Mouse (Mus musculus) adrenal gland, postnatal 14 days (tissue): ENCODE results near the gene 3110009E18Rik. TPM values are rescaled to one million over a fixed set of nuclear protein-coding genes. Genes with fewer than 3 reads are reported as not detected.

Experiments
- DNase-seq: peaks from one replicate; pipeline ENCODE4 v3.0.0; 2021; ENCODE audit warnings: mixed read lengths
- long read RNA-seq, 2 experiments: library from polyadenylated mRNA; stranded (forward); transcript quantifications; one replicate each; pipeline ENCODE4 v2.0.0; 2021
- total RNA-seq: library from RNA; stranded (reverse); gene quantifications from 2 replicates; pipeline ENCODE4 v1.2.3, GENCODE M21; 2021

3110009E18Rik gene
- total RNA-seq: 8.8 and 10.7 TPM in 2 replicates
- long read RNA-seq, experiment 1, transcript 3110009E18Rik-203 (6 exons, 488 nt): major isoform, 5 of 5 reads
- long read RNA-seq, experiment 1, partial matches to known transcripts: 0 of 5 reads
- long read RNA-seq, experiment 1, other reads (novel, unspliced or antisense): 0 of 5 reads
- long read RNA-seq, experiment 2, partial matches to known transcripts: 1 of 4 reads
- long read RNA-seq, experiment 2, other reads (novel, unspliced or antisense): 1 of 4 reads

GRCm38 (mm10) chr1:120120969-120121811 is at the start of gene 3110009E18Rik, which contains the start of gene Dbi:
Gene 3110009E18Rik, plus strand, starts transcription at chr1:120121187.
Gene Dbi, minus strand, starts transcription at chr1:120121078.
- peak; percentile 99 for DNase-seq

DNA sequence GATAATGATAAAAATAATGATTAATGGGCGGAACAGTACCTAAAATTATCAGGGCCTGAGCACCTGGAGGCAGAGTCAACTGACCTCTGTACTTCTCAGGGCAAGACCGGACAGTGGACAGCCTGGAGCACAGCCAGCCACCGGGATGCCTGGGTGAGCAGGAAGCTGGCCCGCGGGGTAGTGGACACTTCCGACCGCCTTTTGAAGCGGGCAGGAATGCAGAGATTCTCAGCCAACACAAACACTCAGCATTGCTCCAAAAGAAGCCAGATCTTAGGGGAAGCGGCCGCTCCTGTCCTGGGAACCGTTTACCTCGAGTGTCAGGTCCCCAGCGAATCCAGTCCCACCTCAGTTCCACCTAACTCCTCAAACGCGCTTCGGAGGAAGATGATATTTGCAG is 48.1 kb upstream of the 3110009E18Rik start:
- peak; percentile 82 for DNase-seq

- peak; percentile 94 for DNase-seq
Observed at GRCm38 (mm10) chr1:120073519-120074306, 47.3 kb upstream of the 3110009E18Rik start, which contains the start of gene Tmem37. Gene Tmem37, minus strand, starts transcription at chr1:120074074.

DNA sequence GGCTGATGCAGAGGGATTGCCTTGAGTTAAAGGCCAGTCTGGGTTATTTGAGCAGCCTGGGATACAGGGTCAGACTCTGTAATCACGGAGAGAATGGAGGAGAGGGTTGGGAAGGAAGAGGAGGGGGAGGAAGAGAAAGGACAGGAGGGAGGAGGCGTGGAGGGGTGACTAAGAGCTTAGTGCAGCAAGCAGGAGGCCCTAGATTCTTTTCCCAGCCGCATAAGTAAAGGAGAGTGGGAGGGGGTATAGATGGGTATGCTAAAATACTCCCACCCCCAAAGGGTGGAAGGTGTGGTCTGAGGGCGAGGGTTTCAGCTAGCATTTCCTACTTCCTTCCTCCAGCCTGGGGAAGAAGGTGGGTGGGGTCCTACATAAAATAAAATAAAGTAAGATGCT is 46.7 kb upstream of the 3110009E18Rik start:
- no peak for DNase-seq

DNA sequence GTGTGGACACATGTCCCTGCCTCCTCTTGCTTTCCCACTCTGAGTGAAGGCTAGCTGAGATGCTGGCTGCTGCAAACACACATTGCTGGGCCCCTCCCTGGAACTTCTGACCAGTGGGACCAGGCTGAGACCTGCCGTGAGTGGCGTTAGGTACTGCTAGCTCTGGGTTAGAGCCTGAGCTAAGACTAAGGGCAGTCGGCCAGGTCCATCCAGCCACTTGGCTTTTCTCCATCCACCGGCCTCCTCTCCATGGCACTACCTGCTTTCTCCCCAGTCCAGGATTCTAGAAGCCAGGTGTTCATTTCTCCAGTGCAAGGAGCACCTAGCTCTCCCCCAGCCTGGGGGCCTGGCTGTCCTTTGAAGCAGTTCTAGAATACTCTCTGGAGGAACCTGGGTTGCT is 46.1 kb upstream of the 3110009E18Rik start:
- DNase-seq: peak; percentile 35

DNA sequence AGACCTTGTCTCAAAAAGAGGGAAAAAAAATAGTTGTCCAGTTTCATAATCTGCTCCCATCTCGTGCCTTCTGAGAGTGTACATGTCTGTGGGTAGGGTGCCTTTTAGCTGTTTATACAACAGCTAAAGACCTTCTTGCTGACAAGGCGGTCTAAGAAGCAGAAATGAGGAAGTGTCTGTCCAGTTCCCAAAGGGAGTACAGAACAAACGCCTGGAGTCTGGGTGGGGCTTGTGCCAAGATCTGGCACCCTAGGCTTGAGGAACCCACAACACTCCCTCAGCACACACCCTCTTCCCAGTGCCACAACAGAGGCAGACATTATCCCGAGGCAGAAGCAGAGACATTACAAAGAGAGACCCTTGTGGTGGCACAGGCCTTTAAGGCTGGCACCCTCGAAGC is 45.5 kb upstream of the 3110009E18Rik start:
- no peak for DNase-seq

DNA sequence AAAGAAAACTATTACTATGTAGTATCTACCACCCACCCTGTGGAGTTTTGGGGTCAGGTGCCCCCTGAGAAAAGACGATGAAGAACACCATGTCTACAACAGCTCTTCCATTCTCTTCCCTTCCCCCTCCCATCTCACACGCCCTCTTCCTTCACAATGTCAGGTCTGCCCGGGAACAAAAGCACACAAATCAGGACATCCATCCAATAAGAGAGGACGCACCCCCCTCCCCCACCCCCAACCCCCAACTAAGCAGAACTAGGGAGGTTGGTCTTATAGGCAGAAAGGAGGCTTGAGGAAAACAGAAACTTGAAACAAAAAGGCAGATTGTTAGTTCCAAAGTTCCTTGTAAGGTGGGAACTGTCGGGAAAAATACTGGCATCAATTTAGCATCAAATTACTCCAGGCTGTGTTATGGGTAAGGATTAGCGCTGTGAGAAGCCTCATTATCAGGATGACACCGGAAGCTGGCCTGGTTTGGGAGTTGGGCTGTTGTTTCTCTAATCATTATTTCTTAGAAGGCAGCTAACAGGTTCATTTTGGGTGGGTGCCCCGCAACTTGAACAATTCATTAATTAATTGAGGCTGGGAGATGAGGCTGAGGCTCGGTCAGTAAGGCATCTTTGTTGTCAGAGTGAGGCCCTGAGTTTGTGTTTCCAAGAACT is 43.1 kb upstream of the 3110009E18Rik start:
- DNase-seq: no peak

GRCm38 (mm10) chr1:120080632-120081031 is 40.4 kb upstream of the 3110009E18Rik start:
- peak; percentile 32 for DNase-seq

DNA sequence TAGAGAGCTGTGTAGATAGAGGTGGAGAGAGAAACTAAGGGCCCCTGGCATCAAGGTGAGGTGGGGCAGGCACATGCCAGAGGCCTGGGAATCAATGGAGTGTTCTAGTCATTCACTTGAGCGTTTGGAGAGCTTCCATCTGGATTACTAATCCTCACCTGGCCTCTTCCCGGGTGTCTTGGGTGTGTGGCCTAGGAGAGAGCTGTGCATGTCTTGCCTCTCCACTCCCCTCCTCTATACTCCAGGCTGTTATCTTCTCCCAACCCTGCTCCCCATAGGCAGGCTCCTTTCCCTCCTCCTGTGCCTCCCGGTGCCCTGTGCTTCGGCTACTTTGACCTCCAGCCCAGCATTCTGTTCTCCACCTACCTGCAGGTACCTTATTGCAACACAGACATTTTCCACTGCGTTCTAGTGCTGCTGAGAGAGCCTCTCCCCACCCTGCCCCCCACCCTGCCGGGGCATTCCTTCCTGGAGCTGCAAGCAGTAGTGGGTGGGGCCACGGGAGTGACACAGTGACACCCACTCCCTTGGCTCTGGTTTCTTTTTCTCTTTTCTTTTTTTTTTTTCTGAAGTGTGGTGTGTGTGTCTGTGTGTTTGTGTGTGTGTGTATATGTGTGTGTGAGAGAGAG is 37.9 kb upstream of the 3110009E18Rik start:
- DNase-seq: no peak

DNA sequence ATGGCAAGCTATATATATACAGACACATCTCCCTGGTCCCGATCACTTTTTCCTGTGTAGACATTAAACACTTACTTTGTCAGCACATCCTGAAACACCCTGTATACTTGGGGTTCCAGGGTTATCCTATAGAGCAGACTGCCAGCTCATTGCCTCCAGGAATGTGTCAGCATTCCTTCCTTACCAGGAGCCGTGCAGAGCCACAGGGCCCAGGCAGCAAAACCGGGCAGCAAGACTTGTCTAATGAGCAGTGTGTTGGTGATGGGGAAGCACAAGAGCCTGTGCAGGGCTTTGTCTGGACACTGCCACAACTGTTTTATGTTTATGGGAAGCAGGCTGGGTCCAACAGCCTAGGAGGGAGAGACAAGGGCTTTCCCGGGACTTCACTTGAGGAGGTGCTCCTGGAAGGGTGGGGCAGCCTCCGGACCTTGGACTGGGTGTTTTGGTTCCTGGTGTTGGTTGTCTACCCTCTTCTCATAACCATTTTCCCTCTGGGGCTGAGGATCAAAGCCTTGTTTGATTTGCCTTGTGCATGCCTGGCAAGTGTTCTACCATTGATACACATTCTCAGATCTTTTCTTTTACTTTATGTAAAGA is 37.0 kb upstream of the 3110009E18Rik start:
- DNase-seq: no peak

DNA sequence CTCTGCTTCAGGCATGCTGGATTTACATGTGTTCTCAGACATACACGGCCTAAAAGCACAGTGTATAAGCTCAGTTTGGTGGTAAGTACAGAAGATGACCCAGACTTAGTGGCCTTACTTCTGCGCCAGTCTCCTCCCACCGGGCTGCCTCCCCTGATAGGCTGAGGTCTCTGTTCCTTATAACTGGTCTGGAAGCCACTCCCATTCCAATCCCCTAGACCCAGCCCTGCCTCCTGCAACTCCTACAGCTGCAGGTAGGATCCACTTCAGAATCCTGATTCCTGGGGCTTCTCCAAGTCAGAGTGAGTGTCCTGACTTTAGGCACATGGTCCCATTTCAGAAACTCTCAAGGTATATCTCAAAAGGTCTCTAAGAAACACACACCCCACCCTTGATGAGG is 35.3 kb upstream of the 3110009E18Rik start:
- DNase-seq: no peak

GRCm38 (mm10) chr1:120086644-120087043 is 34.3 kb upstream of the 3110009E18Rik start:
- DNase-seq: no peak

DNA sequence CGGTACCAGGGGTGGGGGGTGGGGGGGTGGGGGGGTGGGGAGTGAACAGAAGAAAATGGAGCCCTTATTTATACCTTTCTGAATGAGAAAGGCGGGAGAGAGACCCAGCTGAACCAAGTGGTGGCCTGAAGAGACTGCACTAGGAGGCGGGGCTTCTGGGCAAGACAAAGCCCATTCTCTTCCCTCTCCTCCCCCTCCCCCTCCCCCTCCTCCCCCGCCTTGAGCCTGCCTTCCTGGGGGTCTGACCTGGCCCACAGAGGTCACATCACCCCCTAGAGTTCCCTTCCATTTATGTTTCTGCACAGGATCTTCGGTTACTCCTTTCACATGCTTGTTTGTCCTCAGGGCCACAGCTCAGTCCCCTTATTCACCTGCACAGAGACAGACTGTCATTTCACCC is 31.8 kb upstream of the 3110009E18Rik start:
- no peak for DNase-seq

DNA sequence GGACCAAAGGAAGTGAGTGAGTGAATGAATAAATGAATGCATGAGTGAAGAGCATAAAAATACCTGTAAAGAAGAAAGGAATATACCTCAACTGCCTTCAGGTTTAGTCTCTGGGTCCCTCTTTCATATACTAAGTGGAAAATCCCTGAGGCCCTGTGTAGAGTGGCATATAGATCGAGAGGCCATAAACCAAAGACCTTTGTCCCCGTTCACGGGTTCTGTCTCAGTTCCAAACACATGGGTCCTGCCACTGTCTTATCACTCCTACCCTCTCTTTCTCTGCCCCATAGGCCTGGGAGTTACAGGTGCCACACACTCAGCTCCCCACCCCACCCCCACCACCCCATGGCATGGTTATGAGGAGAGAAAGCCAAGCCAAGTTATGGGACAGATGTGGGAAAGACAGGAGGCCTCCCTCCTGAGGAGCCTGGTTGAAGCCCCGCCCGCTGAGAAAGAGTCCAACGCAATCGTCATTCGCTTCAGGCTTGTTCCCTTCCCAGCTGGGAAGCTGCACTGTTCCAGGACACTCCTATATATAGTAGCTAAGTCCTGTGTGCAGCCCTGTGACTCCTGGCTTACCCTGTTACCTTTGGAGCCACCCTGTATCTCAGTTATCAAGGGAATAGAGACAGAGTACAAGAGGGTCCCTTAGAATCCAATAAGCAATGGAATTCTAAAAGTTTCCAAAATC is 30.0 kb upstream of the 3110009E18Rik start:
- DNase-seq: no peak

- peak; percentile 94 for DNase-seq
Observed at GRCm38 (mm10) chr1:120093482-120094134, 27.4 kb upstream of the 3110009E18Rik start.

DNA sequence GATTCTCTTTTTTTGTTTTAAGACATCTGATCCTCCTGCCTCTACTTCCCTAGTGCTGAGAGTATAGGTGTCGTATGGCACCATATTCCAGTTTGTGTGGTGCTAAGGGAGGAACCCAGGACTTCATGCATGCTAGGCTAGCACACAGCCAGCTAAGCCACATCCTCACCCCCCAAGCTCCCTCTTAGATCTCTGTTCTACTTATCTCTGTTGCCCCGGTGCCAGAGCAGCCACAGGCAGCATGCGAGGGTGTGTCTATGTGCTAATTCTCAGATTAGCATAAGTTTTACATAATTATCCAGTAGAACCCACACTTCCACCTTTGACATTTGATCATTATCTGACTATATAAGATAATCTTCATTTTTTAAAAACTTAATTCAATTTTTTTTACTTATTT is 26.1 kb upstream of the 3110009E18Rik start:
- no peak for DNase-seq

GRCm38 (mm10) chr1:120098327-120098726 is 22.7 kb upstream of the 3110009E18Rik start:
- peak; percentile 80 for DNase-seq

DNA sequence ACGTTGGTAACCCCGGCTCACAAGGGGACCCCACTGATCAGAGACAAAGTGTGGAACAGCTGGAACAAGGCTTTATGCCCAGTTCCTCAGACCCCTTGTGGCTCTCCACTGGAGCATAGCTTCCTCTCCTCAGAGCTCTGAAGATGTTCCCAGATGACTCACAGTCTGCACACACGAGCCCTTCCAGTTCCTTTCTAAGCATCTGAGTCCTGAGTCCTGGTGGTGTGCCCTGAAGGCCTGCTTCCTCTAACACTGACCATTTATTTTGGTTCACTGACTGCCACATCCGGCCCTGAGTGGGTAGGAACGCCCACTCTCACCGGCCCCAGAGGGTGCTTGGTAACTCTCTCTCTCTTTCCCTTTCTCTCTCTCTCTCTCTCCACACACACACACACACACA is 21.5 kb upstream of the 3110009E18Rik start:
- DNase-seq: peak; percentile 24

DNA sequence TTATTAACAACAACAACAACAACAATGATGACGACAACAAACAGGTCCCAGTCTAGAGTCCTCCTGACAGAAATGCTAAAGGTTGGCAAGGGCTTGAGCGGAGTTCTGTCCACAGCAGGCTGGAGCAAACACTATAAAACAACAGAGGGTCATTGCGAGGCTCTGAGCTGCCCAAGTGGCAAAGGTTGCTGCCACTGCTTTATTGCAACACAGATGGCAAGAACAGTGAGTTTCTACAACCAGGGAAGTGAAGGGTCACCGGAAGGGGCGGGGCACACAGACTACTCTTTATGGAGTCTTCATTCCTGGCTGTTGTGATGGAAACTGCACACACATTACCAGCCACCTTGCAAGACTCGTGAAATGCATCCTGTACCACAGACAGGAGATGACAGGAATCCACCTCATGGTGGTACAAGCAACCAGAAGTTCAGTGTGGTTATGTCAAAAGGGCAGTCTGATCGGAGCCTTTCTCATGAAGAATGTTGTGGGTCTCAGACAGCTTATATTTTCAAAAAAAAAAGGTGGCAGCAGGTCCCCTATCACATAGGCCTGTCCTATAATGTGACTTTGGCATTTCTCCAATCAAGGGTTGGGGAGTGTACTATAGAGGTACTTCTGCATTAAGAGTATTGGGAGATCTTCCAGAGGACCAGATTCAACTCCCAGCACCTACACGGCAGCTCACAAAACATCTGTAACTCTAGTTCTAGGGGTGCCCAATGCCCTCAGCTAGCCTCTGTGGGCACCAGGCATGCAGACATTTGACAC is 20.3 kb upstream of the 3110009E18Rik start:
- peak; percentile 55 for DNase-seq
